Mouse (Mus musculus): ENCODE measurements around the gene Tmem86b.

GRCm38 (mm10) chr7:4647992-4648391 lies 16.8 kb upstream of the Tmem86b start:
- TF ChIP-seq CTCF (IDR thresholded peaks at IDR 0.05) (no peak), EP300 (IDR thresholded peaks at IDR 0.05) (no peak)

Measured in lung, postnatal 0 days (tissue).